Mouse (Mus musculus): ENCODE results near the gene Ccdc160.

GRCm38 (mm10) chrX:52745917-52746316 lies 45.1 kb upstream of the Ccdc160 start:
- no peak for TF ChIP-seq TCF12 (IDR thresholded peaks at IDR 0.05; ENCODE audit: low read depth, low read length)
- TF ChIP-seq MAX (IDR thresholded peaks at IDR 0.05; ENCODE audit: low read length): no peak
- TF ChIP-seq MXI1 (IDR thresholded peaks at IDR 0.05; ENCODE audit: low read depth, low read length): no peak
- TF ChIP-seq CTCF (conservative IDR thresholded peaks at IDR 0.05 in 1 of 2, IDR thresholded peaks at IDR 0.05 in 1 of 2; ENCODE audit: low read depth in 2 of 2, low read length in 2 of 2): no peak
- no peak for TF ChIP-seq KAT2A (IDR thresholded peaks at IDR 0.05; ENCODE audit: insufficient replicate concordance, low read length)
- no peak for TF ChIP-seq POLR2A (IDR thresholded peaks at IDR 0.05; ENCODE audit: low read depth, low read length)
- no peak for TF ChIP-seq PAX5 (IDR thresholded peaks at IDR 0.05; ENCODE audit: low read length)
- no peak for TF ChIP-seq UBTF (IDR thresholded peaks at IDR 0.05; ENCODE audit: low read depth, low read length)
